Mouse (Mus musculus) liver, embryonic 14.5 days (tissue): ENCODE results near the gene Cop1. TPM values are rescaled to one million over a fixed set of nuclear protein-coding genes. Genes with fewer than 3 reads are reported as not detected.

Source experiments
- ATAC-seq: fragments of 200-750 bp; cut with Nextera tagmentation; 2 replicates; pipeline ENCODE4 v1.8.0; 2017; ENCODE audit warnings: moderate number of reproducible peaks, mild to moderate bottlenecking, moderate library complexity; ENCODE audit not compliant: insufficient read depth
- DNase-seq, 3 experiments: peaks; one replicate each; pipeline ENCODE4 v3.0.0-alpha.2; 2012 to 2013; ENCODE audit warnings: low read depth in 3 of 3, low spot score in 3 of 3
- H3K27ac ChIP-seq: fragments of 300-500 bp; sonication (generic); 2 replicates; pipeline ENCODE4 v1.5.1; 2014; ENCODE audit warnings: moderate library complexity, mild to moderate bottlenecking, control low read depth, inconsistent platforms
- H3K27me3 ChIP-seq: fragments of 300-500 bp; sonication (generic); 2 replicates; pipeline ENCODE4 v1.6.1; 2014; ENCODE audit warnings: mild to moderate bottlenecking, low read length, moderate library complexity; ENCODE audit not compliant: control insufficient read depth, insufficient read depth
- H3K36me3 ChIP-seq: fragments of 300-500 bp; sonication (generic); replicated peaks from 2 replicates; pipeline ENCODE4 v1.6.1; 2014; ENCODE audit warnings: low read depth; ENCODE audit not compliant: control insufficient read depth, insufficient read depth
- H3K4me1 ChIP-seq, 2 experiments: fragments of 200-500 bp in 1 of 2; fragments of 300-500 bp in 1 of 2; sonication (generic) in 1 of 2; replicated peaks; 2 replicates each; pipeline ENCODE4 v1.6.1; 2012 to 2014; ENCODE audit warnings: antibody characterized with exemption in 1 of 2, inconsistent platforms in 1 of 2, low read length in 1 of 2; ENCODE audit not compliant: control insufficient read depth in 2 of 2, insufficient read depth in 2 of 2
- H3K4me2 ChIP-seq: fragments of 300-500 bp; sonication (generic); 2 replicates; pipeline ENCODE4 v1.6.1; 2014; ENCODE audit warnings: low read depth, mild to moderate bottlenecking, control low read depth, moderate library complexity
- H3K4me3 ChIP-seq, 2 experiments: fragments of 200-500 bp in 1 of 2; fragments of 300-500 bp in 1 of 2; sonication (generic) in 1 of 2; 2 replicates each; pipeline ENCODE4 v1.5.1; 2012 to 2014; ENCODE audit warnings: low read depth in 2 of 2, low read length in 2 of 2, mild to moderate bottlenecking in 2 of 2, control low read depth in 1 of 2, inconsistent platforms in 1 of 2, moderate library complexity in 1 of 2; ENCODE audit not compliant: insufficient read depth in 1 of 2
- H3K9ac ChIP-seq: fragments of 300-500 bp; sonication (generic); replicated peaks from 2 replicates; pipeline ENCODE4 v1.6.1; 2014; ENCODE audit warnings: mild to moderate bottlenecking, control low read depth, moderate library complexity
- H3K9me3 ChIP-seq: fragments of 300-500 bp; sonication (generic); 2 replicates; pipeline ENCODE4 v1.6.1; 2016; ENCODE audit warnings: low read length, mixed read lengths; ENCODE audit not compliant: control insufficient read depth
- CTCF ChIP-seq: IDR thresholded peaks from 2 replicates; pipeline ENCODE4 v1.5.1; 2016; ENCODE audit warnings: antibody characterized with exemption, low read depth, control low read depth
- EP300 ChIP-seq: IDR thresholded peaks from 2 replicates; pipeline ENCODE4 v1.6.1; 2016; ENCODE audit warnings: antibody characterized with exemption, low read depth
- WGBS: fragments of 180-500 bp; shearing (Covaris S2); extraction: QIAGEN DNeasy Blood & Tissue Kit; methylation state at CpG from one replicate; pipeline ENCODE4 v1.1.7; 2014; ENCODE audit not compliant: insufficient replicate concordance; 5-methylcytosine and 5-hydroxymethylcytosine counted together
- polyA plus RNA-seq, 2 experiments: library from polyadenylated mRNA; depleted of rRNA in 1 of 2; stranded (reverse) in 1 of 2; unstranded in 1 of 2; fragments of >200 nt; fragmentation: Nextera tagmentation in 1 of 2; extraction: Ambion mirVana in 1 of 2; gene quantifications; 2 replicates each; pipeline versions ENCODE4 v1.2.1 to v1.2.3; 2012 to 2014

Gene Cop1
- polyA plus RNA-seq, 2 experiments: 37.4 to 54.3 TPM

DNA sequence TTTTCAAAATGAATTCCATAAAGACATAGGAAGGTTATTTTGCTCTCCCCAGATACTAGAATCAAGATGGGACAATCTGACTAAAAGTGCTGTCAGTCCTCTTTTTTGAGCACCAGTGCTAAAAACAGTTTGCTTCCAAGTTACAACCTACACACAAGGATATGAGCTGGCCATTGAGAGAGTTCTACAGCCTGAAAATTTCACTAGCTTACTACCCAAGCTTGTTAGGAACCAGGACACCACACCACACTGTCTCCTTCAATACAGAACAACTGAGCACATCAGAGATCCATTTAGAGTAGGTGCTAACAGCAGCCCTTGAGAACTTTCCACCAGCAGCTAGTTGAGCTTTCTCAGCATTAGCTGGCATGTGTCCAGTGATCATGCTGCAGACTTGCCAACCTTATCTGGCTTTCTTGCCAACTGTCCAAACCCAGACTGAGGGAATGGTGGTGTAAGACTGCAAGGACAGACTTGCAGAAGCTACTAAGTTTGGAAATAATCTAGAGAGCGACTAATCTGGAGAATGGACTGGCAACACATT, 123.0 kb downstream of the Cop1 start:
- Histone ChIP-seq H3K4me1 (no peaks in the 10 kb centered on the region), H3K9ac (no peak overlapping the region), H3K9me3 (no peaks in the 10 kb centered on the region), H3K36me3 (no peaks in the 10 kb centered on the region; the same call in 1 of the 2 replicates), H3K4me3 (no peak overlapping the region), H3K27ac (no peak overlapping the region), H3K4me2 (no peak overlapping the region), H3K27me3 (no peaks in the 10 kb centered on the region)
- no peak for TF ChIP-seq CTCF
- TF ChIP-seq EP300: no peak
- no peak for ATAC-seq
- 77% methylated on average over 1 of the region's 1 CpGs for WGBS
- no peak for DNase-seq

DNA sequence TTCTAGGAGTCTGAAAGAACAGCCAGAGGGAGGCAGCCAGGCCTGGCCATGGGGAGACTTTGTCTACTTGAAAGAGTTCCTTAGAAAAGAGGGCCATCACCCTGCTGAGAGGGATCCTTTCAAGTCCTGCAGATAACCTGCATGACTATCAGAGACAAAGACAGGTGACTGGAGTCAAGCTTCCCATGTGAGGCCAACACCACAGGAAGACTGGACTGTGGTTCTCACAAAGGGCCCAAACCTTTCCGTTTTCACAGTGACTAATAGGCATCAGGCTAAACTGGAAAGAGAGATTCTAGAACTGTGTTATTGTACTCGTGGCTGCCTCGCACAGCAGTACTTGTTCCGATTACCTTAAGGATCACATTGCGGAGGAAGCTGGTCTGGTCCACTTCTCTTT, 126.6 kb downstream of the Cop1 start:
- Histone ChIP-seq H3K36me3 (no peaks in the 10 kb centered on the region; the same call in 1 of the 2 replicates), H3K27me3 (no peaks in the 10 kb centered on the region), H3K4me3 (no peak overlapping the region), H3K4me1 (no peaks in the 10 kb centered on the region), H3K4me2 (no peak overlapping the region), H3K27ac (no peak overlapping the region), H3K9ac (no peak overlapping the region), H3K9me3 (no peaks in the 10 kb centered on the region)
- no peak for DNase-seq
- TF ChIP-seq EP300 (no peak), CTCF (no peak)
- WGBS: 72% methylated on average over 5 of the region's 5 CpGs
- no peak for ATAC-seq

DNA sequence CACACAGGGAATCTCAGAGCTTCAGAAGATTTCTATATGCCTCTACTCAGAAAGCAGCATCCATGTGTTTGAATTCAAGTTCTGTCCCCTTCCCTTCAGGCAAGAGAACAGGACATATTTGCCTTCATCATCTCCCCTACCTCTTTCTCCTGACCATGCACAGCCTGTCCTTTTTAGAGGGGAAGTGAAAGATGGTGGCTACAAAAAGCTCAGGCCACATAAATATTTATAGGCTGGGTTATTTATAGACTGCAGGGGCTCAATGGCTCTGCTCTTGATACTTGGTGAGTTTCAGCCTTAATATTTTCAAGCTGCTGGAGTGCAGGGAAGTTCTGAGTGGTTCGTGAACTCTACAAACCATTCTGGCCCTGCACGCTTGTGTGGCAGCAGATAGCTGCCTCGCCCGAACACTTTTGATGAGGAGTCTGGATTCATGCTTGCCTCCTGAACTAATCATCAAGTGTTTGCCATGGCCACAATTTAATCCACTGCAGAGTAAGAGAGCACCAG, 139.8 kb downstream of the Cop1 start:
- no peaks in the 10 kb centered on the region for H3K4me1 ChIP-seq
- no peak for ATAC-seq
- H3K27ac ChIP-seq: no peak overlapping the region
- H3K4me3 ChIP-seq: no peak overlapping the region
- no peak overlapping the region for H3K4me2 ChIP-seq
- H3K36me3 ChIP-seq: no peaks in the 10 kb centered on the region
- WGBS: 57% methylated on average over 4 of the region's 4 CpGs
- H3K9ac ChIP-seq: no peak overlapping the region
- no peak for DNase-seq
- no peaks in the 10 kb centered on the region for H3K27me3 ChIP-seq
- H3K9me3 ChIP-seq: no peaks in the 10 kb centered on the region
- TF ChIP-seq EP300 (no peak), CTCF (no peak)

DNA sequence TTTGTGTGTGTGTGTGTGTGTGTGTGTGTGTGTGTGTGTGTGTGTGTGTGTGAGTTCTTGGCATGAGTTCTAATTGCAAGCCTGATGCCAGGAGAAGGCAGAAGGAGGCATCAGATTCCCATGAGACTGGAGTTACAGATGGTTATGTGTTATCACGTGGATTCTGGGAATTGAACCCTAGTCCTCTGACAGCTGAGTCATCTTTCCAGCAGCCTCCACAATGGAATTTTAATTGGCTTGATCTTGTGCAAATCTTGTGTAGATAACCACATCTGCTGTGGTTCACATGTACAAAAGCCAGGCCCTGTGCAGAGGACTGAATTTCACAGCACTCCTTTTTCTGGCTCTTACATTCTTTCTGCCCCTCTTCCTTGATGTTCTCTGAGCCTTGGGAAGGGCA, 150.1 kb downstream of the Cop1 start:
- TF ChIP-seq EP300 (no peak), CTCF (no peak)
- H3K4me2 ChIP-seq: no peak overlapping the region
- H3K36me3 ChIP-seq: no peaks in the 10 kb centered on the region
- H3K4me3 ChIP-seq: no peak overlapping the region
- ATAC-seq (no peak), DNase-seq (no peak)
- H3K9me3 ChIP-seq: no peaks in the 10 kb centered on the region
- no peak overlapping the region for H3K9ac ChIP-seq
- H3K4me1 ChIP-seq: no peaks in the 10 kb centered on the region
- 62% methylated on average over 1 of the region's 1 CpGs for WGBS
- H3K27me3 ChIP-seq: no peaks in the 10 kb centered on the region
- no peak overlapping the region for H3K27ac ChIP-seq

DNA sequence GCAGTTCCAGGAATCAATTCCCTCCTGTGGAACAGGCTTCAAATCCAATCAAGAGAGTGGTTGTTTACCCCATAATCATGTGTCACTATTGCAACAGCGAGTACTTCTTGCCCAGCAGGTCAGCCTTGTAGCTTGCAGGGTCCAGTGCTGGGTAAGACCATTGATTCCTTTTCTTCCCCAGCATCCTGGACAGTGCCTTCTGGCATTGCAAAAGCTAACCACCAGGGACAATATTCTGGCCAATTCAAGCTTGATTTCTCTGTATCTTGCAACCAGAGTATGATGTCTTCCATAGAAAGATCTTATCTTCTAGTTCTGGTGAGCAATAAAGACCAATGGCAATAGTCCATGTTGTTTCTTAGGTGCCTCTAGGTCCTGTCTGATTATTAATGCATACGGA, 150.8 kb downstream of the Cop1 start:
- Histone ChIP-seq H3K9me3 (no peaks in the 10 kb centered on the region), H3K4me1 (no peaks in the 10 kb centered on the region), H3K27me3 (no peaks in the 10 kb centered on the region), H3K9ac (no peak overlapping the region), H3K27ac (no peak overlapping the region), H3K4me3 (no peak overlapping the region), H3K36me3 (no peaks in the 10 kb centered on the region), H3K4me2 (no peak overlapping the region)
- ATAC-seq (no peak), DNase-seq (no peak)
- WGBS: 52% methylated on average over 2 of the region's 2 CpGs
- TF ChIP-seq EP300: no peak
- no peak for TF ChIP-seq CTCF
